Mouse (Mus musculus): Measurements from ENCODE around the gene BC052040. TPM values are rescaled to one million over a fixed set of nuclear protein-coding genes. Genes with fewer than 3 reads are reported as not detected.

BC052040 gene
- polyA plus RNA-seq, 2 experiments, result 5.0 to 7.9 TPM

- Histone ChIP-seq H3K27ac (no peak overlapping the region), H3K4me3 (ENCODE audit: insufficient read depth in 1 of 2, low read depth in 2 of 2, low read length in 2 of 2) (no peak overlapping the region), H3K4me1 (replicated peaks; ENCODE audit: control insufficient read depth in 2 of 2, insufficient read depth in 2 of 2, low read length in 1 of 2) (peaks cover 0 to 9% of the 10 kb centered on the region in 2 experiments; a peak in 1 of 4 replicates), H3K27me3 (ENCODE audit: control insufficient read depth, insufficient read depth, low read length) (no peaks in the 10 kb centered on the region), H3K9me3 (ENCODE audit: control insufficient read depth, low read length) (no peaks in the 10 kb centered on the region), H3K9ac (replicated peaks) (no peak overlapping the region), H3K36me3 (replicated peaks; ENCODE audit: control insufficient read depth, insufficient read depth, low read depth) (no peaks in the 10 kb centered on the region), H3K4me2 (ENCODE audit: low read depth) (no peak overlapping the region)
- TF ChIP-seq EP300 (IDR thresholded peaks at IDR 0.05; ENCODE audit: low read depth), result no peak
- no peak for TF ChIP-seq CTCF (IDR thresholded peaks at IDR 0.05; ENCODE audit: low read depth)
- ATAC-seq (ENCODE audit: insufficient read depth) (no peak), DNase-seq (ENCODE audit: low read depth in 3 of 3, low spot score in 3 of 3) (peak in 2 of 3 experiments; percentile 7 to 9)
- 54% methylated on average over 6 of the region's 6 CpGs for WGBS (ENCODE audit: insufficient replicate concordance)
These were observed 177.0 kb downstream of the BC052040 start for GRCm38 (mm10) chr2:115758542-115758941.

- no peak for TF ChIP-seq EP300 (IDR thresholded peaks at IDR 0.05; ENCODE audit: low read depth)
- TF ChIP-seq CTCF (IDR thresholded peaks at IDR 0.05; ENCODE audit: low read depth), result no peak
- no peaks in the 10 kb centered on the region; a peak in 1 of 4 replicates for H3K4me1 ChIP-seq (replicated peaks; ENCODE audit: control insufficient read depth in 2 of 2, insufficient read depth in 2 of 2, low read length in 1 of 2)
- no peaks in the 10 kb centered on the region for H3K36me3 ChIP-seq (replicated peaks; ENCODE audit: control insufficient read depth, insufficient read depth, low read depth)
- H3K27me3 ChIP-seq (ENCODE audit: control insufficient read depth, insufficient read depth, low read length), result no peaks in the 10 kb centered on the region
- 56% methylated on average over 8 of the region's 8 CpGs for WGBS (ENCODE audit: insufficient replicate concordance)
- DNase-seq (ENCODE audit: low read depth in 3 of 3, low spot score in 3 of 3), result no peak
- no peak overlapping the region for H3K27ac ChIP-seq
- no peak overlapping the region for H3K4me2 ChIP-seq (ENCODE audit: low read depth)
- ATAC-seq (ENCODE audit: insufficient read depth), result no peak
- H3K9ac ChIP-seq (replicated peaks), result no peak overlapping the region
- no peak overlapping the region for H3K4me3 ChIP-seq (ENCODE audit: insufficient read depth in 1 of 2, low read depth in 2 of 2, low read length in 2 of 2)
- no peaks in the 10 kb centered on the region for H3K9me3 ChIP-seq (ENCODE audit: control insufficient read depth, low read length)
These were observed 183.2 kb downstream of the BC052040 start for GRCm38 (mm10) chr2:115764595-115765305.

- Histone ChIP-seq H3K9ac (replicated peaks) (no peak overlapping the region), H3K27ac (no peak overlapping the region), H3K9me3 (ENCODE audit: control insufficient read depth, low read length) (no peaks in the 10 kb centered on the region), H3K36me3 (replicated peaks; ENCODE audit: control insufficient read depth, insufficient read depth, low read depth) (no peaks in the 10 kb centered on the region), H3K4me2 (ENCODE audit: low read depth) (no peak overlapping the region), H3K4me3 (ENCODE audit: insufficient read depth in 1 of 2, low read depth in 2 of 2, low read length in 2 of 2) (no peak overlapping the region), H3K27me3 (ENCODE audit: control insufficient read depth, insufficient read depth, low read length) (no peaks in the 10 kb centered on the region), H3K4me1 (replicated peaks; ENCODE audit: control insufficient read depth in 2 of 2, insufficient read depth in 2 of 2, low read length in 1 of 2) (no peaks in the 10 kb centered on the region)
- DNase-seq (ENCODE audit: low read depth in 3 of 3, low spot score in 3 of 3) (no peak), ATAC-seq (ENCODE audit: insufficient read depth) (no peak)
- WGBS (ENCODE audit: insufficient replicate concordance), result 68% methylated on average over 10 of the region's 10 CpGs
- TF ChIP-seq CTCF (IDR thresholded peaks at IDR 0.05; ENCODE audit: low read depth) (no peak), EP300 (IDR thresholded peaks at IDR 0.05; ENCODE audit: low read depth) (no peak)
These were observed 188.2 kb downstream of the BC052040 start for GRCm38 (mm10) chr2:115769597-115770305.

- H3K27me3 ChIP-seq (ENCODE audit: control insufficient read depth, insufficient read depth, low read length), result no peaks in the 10 kb centered on the region
- H3K27ac ChIP-seq, result no peak overlapping the region
- ATAC-seq (ENCODE audit: insufficient read depth) (no peak), DNase-seq (ENCODE audit: low read depth in 3 of 3, low spot score in 3 of 3) (no peak)
- no peak overlapping the region for H3K4me2 ChIP-seq (ENCODE audit: low read depth)
- TF ChIP-seq EP300 (IDR thresholded peaks at IDR 0.05; ENCODE audit: low read depth) (no peak), CTCF (IDR thresholded peaks at IDR 0.05; ENCODE audit: low read depth) (no peak)
- no peaks in the 10 kb centered on the region for H3K4me1 ChIP-seq (replicated peaks; ENCODE audit: control insufficient read depth in 2 of 2, insufficient read depth in 2 of 2, low read length in 1 of 2)
- no peaks in the 10 kb centered on the region for H3K36me3 ChIP-seq (replicated peaks; ENCODE audit: control insufficient read depth, insufficient read depth, low read depth)
- WGBS (ENCODE audit: insufficient replicate concordance), result 78% methylated on average over 1 of the region's 1 CpGs
- no peaks in the 10 kb centered on the region for H3K9me3 ChIP-seq (ENCODE audit: control insufficient read depth, low read length)
- H3K9ac ChIP-seq (replicated peaks), result no peak overlapping the region
- no peak overlapping the region for H3K4me3 ChIP-seq (ENCODE audit: insufficient read depth in 1 of 2, low read depth in 2 of 2, low read length in 2 of 2)
These were observed 191.2 kb downstream of the BC052040 start for GRCm38 (mm10) chr2:115772709-115773108.

- H3K4me2 ChIP-seq (ENCODE audit: low read depth), result no peak overlapping the region
- H3K4me1 ChIP-seq (replicated peaks; ENCODE audit: control insufficient read depth in 2 of 2, insufficient read depth in 2 of 2, low read length in 1 of 2), result no peaks in the 10 kb centered on the region
- DNase-seq (ENCODE audit: low read depth in 3 of 3, low spot score in 3 of 3) (no peak), ATAC-seq (ENCODE audit: insufficient read depth) (no peak)
- TF ChIP-seq EP300 (IDR thresholded peaks at IDR 0.05; ENCODE audit: low read depth), result no peak
- H3K4me3 ChIP-seq (ENCODE audit: insufficient read depth in 1 of 2, low read depth in 2 of 2, low read length in 2 of 2), result no peak overlapping the region
- no peaks in the 10 kb centered on the region for H3K36me3 ChIP-seq (replicated peaks; ENCODE audit: control insufficient read depth, insufficient read depth, low read depth)
- WGBS (ENCODE audit: insufficient replicate concordance), result 60% methylated on average over 5 of the region's 5 CpGs
- H3K9ac ChIP-seq (replicated peaks), result no peak overlapping the region
- no peaks in the 10 kb centered on the region for H3K9me3 ChIP-seq (ENCODE audit: control insufficient read depth, low read length)
- no peaks in the 10 kb centered on the region for H3K27me3 ChIP-seq (ENCODE audit: control insufficient read depth, insufficient read depth, low read length)
- no peak overlapping the region for H3K27ac ChIP-seq
These were observed 192.8 kb downstream of the BC052040 start for GRCm38 (mm10) chr2:115774153-115774908.
